Mouse (Mus musculus) hematopoietic stem cell, adult 5-6 weeks (primary cell): Measurements from ENCODE around the gene Gm960. TPM values are rescaled to one million over a fixed set of nuclear protein-coding genes. Genes with fewer than 3 reads are reported as not detected.

ENCODE experiments used
- ATAC-seq, 2 experiments: fragments of 125-278 bp in 1 of 2; replicated peaks in 1 of 2; 2 replicates each; pipeline ENCODE4 v1.8.0; 2016 to 2017; ENCODE audit warnings: inconsistent platforms in 2 of 2, mild to moderate bottlenecking in 2 of 2, moderate number of reproducible peaks in 2 of 2, low read depth in 1 of 2, moderate TSS enrichment in 1 of 2; ENCODE audit not compliant: low FRiP score in 2 of 2, poor library complexity in 2 of 2, severe bottlenecking in 2 of 2, insufficient read depth in 1 of 2, low TSS enrichment in 1 of 2
- total RNA-seq: library from RNA; stranded (forward); fragments of 172-1452, 232-1000 nt; gene quantifications from 2 replicates; pipeline ENCODE4 v1.2.3, GENCODE M21; 2017

Gene Gm960
- total RNA-seq, 1 experiment from 2014 or later, result 6.6 TPM

DNA sequence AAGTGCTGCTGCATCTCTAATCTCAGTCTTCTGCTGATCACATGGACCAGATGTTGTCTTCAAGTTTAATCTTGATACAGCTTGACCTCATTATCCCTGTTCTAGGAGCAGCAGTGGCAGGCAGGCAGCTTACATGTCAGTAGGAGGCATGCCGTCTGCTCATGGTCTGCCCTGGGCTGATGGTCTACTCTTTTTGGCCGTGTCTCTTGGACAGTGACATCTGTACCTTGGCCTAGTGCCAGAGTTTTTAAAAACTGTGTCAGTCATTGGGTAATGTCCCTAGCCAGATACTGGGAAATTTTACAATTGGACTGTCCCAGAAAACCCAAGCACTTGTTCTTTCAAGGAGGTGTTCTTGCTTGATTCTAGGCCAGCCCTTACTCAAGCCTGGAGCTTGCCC, 119.7 kb downstream of the Gm960 start:
- no peak for ATAC-seq

Other genes with a start within 250 kb of the Gm960 start
- not detected in 2 replicates for gene Syt12, start 221.2 kb downstream of the Gm960 start, total RNA-seq
- not detected in 2 replicates for gene 2010003K11Rik, start 200.1 kb downstream of the Gm960 start, total RNA-seq
- 1.2 TPM in 2 replicates for gene Pcx, start 188.2 kb downstream of the Gm960 start, total RNA-seq
- 4.3 and 4.8 TPM in 2 replicates for gene Lrfn4, start 83.0 kb downstream of the Gm960 start, total RNA-seq
- 17.1 and 24.6 TPM in 2 replicates for gene Rce1, start 73.0 kb downstream of the Gm960 start, total RNA-seq
- gene Sptbn2, start 12.5 kb upstream of the Gm960 start, total RNA-seq, result 0.20 and 1.1 TPM in 2 replicates
- gene Rbm4b, start 57.8 kb upstream of the Gm960 start, total RNA-seq, result 28.8 and 29.5 TPM in 2 replicates
- 75.7 and 127 TPM in 2 replicates for gene Rbm4, start 95.2 kb upstream of the Gm960 start, total RNA-seq
- 41.8 and 81.7 TPM in 2 replicates for gene Gm21992, start 112.9 kb upstream of the Gm960 start, total RNA-seq
- 16.8 and 17.4 TPM in 2 replicates for gene Rbm14, start 113.0 kb upstream of the Gm960 start, total RNA-seq
- 24.1 and 24.7 TPM in 2 replicates for gene Ccs, start 140.7 kb upstream of the Gm960 start, total RNA-seq
- not detected in 2 replicates for gene Ccdc87, start 140.7 kb upstream of the Gm960 start, total RNA-seq
- gene Ctsf, start 156.5 kb upstream of the Gm960 start, total RNA-seq, result 18.9 and 29.8 TPM in 2 replicates
- 0.06 and 0.20 TPM in 2 replicates for gene Actn3, start 179.2 kb upstream of the Gm960 start, total RNA-seq
- gene Zdhhc24, start 180.0 kb upstream of the Gm960 start, total RNA-seq, result 13.1 and 17.4 TPM in 2 replicates
- 2.3 and 3.2 TPM in 2 replicates for gene Bbs1, start 208.0 kb upstream of the Gm960 start, total RNA-seq
- 37.6 and 41.1 TPM in 2 replicates for gene Dpp3, start 229.6 kb upstream of the Gm960 start, total RNA-seq
- 0.10 TPM in 1 of 2 replicates, not detected in the other for gene Peli3, start 244.5 kb upstream of the Gm960 start, total RNA-seq